Mouse (Mus musculus): ENCODE results near the gene Gm5105.

The Gm5105 gene

DNA sequence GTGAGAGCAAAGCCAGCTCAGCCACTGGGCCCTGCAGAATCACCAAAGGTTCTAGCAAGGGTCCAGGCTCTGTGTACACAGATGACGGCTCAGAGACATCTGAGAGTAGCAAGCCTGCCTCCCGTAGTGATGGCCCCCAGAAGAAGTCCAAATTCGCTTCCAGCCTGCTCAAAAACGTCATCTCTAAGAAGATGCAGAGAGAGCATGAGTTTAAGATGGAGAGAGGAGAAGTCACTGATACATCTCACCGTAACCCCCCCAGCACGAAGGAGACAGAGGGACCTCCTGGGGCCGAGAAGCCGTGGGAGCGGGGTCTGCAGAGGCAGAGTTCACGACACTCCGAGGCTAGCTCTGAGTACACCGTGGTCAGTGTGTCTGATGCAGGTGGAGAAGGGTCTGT is at the start of gene Gm5105:
Gm5105 (minus strand) TSS at position 101 of the 400 bp plus-strand sequence.
- TF ChIP-seq GATA4 (IDR thresholded peaks at IDR 0.05; ENCODE audit: insufficient replicate concordance, low read length), result no peak

- TF ChIP-seq GATA4 (IDR thresholded peaks at IDR 0.05; ENCODE audit: insufficient replicate concordance, low read length), result no peak
These were observed 49.7 kb upstream of the Gm5105 start for GRCm38 (mm10) chr3:138116871-138117270.

- no peak for TF ChIP-seq GATA4 (IDR thresholded peaks at IDR 0.05; ENCODE audit: insufficient replicate concordance, low read length)
These were observed 46.9 kb upstream of the Gm5105 start for GRCm38 (mm10) chr3:138114106-138114505.

DNA sequence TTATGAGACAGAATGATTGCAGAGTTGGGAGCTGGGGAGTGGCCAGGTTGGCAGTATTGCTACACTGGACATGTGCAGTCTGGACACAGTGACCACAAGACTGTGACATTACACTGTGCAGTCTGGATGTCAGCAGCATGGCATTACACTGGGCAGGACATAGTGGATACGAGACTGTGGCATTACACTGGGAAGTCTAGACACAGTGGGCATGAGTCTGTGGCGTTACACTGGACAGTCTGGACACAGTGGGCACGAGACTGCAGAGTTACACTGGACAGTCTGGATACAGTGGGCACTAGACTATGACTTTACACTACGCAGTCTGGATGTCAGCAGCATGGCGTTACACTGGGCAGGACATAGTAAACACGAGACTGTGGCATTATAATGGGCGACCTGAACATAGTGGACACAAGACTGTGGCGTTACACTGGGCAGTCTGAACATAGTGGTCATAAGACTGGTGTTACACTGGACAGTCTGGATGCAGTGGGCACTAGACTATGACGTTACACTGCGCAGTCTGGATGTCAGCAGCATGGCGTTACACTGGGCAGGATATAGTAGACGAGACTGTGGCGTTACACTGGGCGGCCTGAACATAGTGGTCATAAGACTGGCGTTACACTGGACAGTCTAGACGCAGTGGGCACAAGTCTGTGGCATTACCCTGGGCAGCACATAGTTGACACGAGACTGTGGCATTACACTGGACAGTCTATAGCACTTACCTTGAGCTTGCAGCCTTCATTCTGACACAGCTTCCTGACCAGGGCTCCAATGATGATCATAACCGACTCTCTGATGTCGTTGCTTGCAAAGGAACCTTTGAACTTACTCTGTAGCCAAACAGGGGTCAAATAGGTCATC is 44.0 kb upstream of the Gm5105 start:
- no peak for TF ChIP-seq GATA4 (IDR thresholded peaks at IDR 0.05; ENCODE audit: insufficient replicate concordance, low read length)

DNA sequence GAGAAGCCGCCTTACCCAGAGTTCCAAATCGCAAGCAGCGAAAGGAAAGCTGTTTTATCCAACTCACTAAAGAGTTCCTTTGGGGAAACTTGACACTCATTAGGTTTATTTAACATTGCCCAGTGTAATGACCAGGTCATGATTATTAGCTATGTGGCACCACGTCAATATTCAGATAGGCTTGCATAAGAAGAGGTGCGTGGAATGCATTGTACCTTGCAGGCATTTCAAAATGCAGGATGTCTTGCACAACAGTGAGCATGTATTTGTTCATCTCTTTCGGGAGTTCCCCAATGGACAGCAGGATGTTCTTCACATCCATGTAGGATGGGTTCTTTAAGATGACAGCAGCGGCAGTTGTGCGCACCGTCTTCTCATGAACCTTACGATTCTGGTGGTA is 39.7 kb upstream of the Gm5105 start:
- no peak for TF ChIP-seq GATA4 (IDR thresholded peaks at IDR 0.05; ENCODE audit: insufficient replicate concordance, low read length)

DNA sequence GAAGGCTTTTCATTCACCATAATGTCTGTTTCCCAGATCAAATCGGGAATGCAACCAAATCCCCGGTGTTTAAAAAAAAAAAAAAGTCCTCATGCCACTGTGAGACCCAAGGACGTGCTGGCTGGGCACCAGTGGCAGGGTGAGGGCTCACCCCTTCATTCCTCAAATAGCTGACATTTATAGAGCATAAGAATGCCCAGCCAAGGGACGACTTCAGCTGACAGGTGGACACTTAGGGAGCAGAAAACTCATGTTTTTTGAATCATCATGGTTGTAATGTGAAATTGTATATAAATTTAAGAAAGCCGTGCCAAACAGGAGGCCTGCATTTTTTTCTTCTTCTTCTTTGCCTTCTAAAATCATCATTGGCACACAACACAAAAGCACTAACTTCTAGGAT is 37.9 kb upstream of the Gm5105 start:
- TF ChIP-seq GATA4 (IDR thresholded peaks at IDR 0.05; ENCODE audit: insufficient replicate concordance, low read length), result no peak

DNA sequence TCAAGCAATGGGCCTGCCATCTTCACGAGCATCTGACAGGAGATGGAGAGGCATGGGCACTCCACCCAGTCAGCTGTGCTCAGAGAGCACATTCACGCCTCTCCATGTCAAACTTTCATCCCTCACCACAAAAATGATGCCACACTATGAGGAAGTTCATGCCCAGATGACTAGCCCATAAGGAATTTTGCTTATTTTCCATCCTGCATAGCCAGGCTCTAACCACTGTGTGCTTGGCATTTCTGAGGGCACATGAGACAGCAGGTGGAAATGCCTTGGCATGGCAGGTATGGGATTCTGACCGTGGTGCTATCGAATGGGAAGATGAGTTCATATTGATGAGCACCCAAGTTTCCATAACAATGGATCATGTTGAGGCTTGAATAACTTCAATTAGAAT is 36.5 kb upstream of the Gm5105 start:
- no peak for TF ChIP-seq GATA4 (IDR thresholded peaks at IDR 0.05; ENCODE audit: insufficient replicate concordance, low read length)

- TF ChIP-seq GATA4 (IDR thresholded peaks at IDR 0.05; ENCODE audit: insufficient replicate concordance, low read length), result no peak
These were observed 34.7 kb upstream of the Gm5105 start for GRCm38 (mm10) chr3:138101936-138102335.

DNA sequence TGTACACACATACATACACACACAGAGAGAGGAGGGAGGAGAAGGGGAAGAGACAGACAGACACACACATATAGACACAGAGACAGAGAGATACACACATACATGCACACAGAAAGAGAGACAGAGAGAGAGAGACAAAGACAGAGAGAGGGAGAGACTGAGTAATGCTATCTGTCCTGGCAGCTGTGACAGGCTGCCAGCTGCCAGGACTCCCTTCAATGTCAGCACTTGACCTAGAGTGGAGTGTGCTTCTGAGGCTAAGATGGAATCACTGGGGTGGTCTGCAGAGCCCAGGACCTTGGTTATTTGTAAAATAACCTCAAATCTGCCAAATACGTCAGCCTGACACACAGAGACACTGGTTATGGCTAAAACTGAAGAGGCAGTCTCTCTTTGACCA is 30.5 kb upstream of the Gm5105 start:
- TF ChIP-seq GATA4 (IDR thresholded peaks at IDR 0.05; ENCODE audit: insufficient replicate concordance, low read length), result no peak

DNA sequence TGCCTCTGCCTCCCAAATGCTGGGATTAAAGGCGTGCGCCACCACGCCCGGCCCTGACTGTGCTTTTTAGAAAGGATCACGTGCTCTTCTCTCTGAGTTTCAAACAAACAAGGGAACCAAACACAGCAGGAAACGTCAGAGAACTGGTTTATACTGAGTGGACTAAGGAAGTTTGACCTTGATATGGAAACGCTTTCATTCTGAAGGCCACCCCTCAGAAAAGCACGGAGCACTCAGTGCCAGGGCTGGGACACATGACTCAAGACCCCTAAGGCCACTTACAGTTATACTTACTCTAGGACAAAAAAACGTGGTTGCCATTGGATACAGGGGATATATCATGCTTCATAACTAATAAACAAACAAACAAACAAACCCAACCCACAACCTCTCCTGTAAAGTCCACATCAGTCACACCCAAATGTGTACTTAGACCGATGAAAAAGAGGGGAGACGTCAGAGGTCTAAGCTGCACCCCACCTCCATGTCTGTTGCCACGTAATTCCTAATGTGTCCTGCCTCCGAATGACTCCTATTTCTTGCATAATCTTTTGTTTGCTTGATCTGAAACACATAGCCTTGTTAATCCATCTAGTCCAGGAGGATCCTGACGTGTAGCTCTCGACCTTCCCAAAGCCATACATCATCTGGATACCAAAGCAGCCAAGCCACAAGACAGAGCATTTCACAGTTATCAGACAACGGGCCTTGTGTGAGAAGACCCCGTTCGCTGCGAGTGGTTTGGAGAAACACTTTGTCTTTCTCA is 29.3 kb upstream of the Gm5105 start:
- no peak for TF ChIP-seq GATA4 (IDR thresholded peaks at IDR 0.05; ENCODE audit: insufficient replicate concordance, low read length)

- TF ChIP-seq GATA4 (IDR thresholded peaks at IDR 0.05; ENCODE audit: insufficient replicate concordance, low read length), result no peak
These were observed 28.5 kb upstream of the Gm5105 start for GRCm38 (mm10) chr3:138095718-138096117.

GRCm38 (mm10) chr3:138095301-138095700 is 28.1 kb upstream of the Gm5105 start:
- TF ChIP-seq GATA4 (IDR thresholded peaks at IDR 0.05; ENCODE audit: insufficient replicate concordance, low read length), result no peak

DNA sequence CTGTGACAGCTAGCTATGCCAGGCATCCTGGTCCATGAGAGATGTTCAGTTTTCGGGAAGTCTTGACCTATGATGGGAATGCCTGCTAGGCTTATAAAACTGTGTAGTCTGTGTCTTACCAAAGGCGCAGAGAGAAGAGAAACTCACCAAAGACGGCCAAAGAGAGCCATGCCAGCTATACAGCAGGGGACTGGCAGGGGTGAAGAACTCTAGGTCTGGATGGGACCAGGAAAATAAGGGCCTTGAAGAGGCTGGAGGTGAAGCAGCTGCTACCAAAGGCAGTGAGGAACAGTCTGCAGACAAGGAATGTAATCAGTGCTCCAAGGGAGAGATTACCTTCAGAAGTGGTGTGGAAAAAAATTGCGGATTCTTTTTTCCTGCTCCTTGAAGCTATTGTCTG is 16.7 kb upstream of the Gm5105 start:
- no peak for TF ChIP-seq GATA4 (IDR thresholded peaks at IDR 0.05; ENCODE audit: insufficient replicate concordance, low read length)

- TF ChIP-seq GATA4 (IDR thresholded peaks at IDR 0.05; ENCODE audit: insufficient replicate concordance, low read length), result no peak
These were observed 16.0 kb upstream of the Gm5105 start for GRCm38 (mm10) chr3:138083073-138083637.

GRCm38 (mm10) chr3:138078701-138079100 is 11.5 kb upstream of the Gm5105 start:
- no peak for TF ChIP-seq GATA4 (IDR thresholded peaks at IDR 0.05; ENCODE audit: insufficient replicate concordance, low read length)
